Mouse (Mus musculus) CD4-positive, CD25-positive, alpha-beta regulatory T cell, adult 9 weeks (primary cell): ENCODE data around the gene Olfr1344. TPM values are rescaled to one million over a fixed set of nuclear protein-coding genes. Genes with fewer than 3 reads are reported as not detected.

Experiments
- polyA plus RNA-seq: library from polyadenylated mRNA; unstranded; fragments of 100-300 nt; shearing (Covaris generic); gene quantifications from one replicate; pipeline ENCODE4 v1.2.1, GENCODE M21; 2017

Gene Olfr1344
- polyA plus RNA-seq, result not detected

GRCm38 (mm10) chr7:6438388-6438787, at the start of gene Olfr1344:
Gene Olfr1344, plus strand, starts transcription at chr7:6438688.

GRCm38 (mm10) chr7:6397996-6398975, 40.2 kb upstream of the Olfr1344 start, which contains the start of gene Smim17:
Gene Smim17, plus strand, starts transcription at chr7:6398715.

DNA sequence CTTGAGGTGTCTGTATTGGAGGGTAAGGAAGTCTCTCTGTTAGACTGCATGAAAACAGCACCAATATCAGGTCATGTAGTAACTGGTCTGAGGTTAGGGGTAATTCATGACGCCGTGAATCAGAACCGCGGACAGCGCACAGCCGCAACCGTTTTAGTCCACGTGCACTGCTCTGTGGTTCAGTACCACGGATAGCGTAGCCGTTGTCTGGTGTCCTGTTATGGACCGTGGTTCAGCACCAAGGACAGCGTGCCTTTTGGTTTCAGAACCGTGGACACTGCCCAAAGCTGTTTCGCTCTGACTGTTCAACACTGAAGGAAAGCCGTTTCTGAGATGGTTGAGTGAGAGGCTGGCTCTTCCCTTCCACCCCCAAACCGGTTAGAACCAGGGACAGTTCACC, 28.4 kb upstream of the Olfr1344 start, which contains the start of gene Gm20715:
Gene Gm20715, plus strand, starts transcription at position 235 of the 400 bp plus-strand sequence.

GRCm38 (mm10) chr7:6455868-6456267, 17.4 kb downstream of the Olfr1344 start, which contains the start of gene Olfr1336:
Gene Olfr1336, plus strand, starts transcription at chr7:6456168.

DNA sequence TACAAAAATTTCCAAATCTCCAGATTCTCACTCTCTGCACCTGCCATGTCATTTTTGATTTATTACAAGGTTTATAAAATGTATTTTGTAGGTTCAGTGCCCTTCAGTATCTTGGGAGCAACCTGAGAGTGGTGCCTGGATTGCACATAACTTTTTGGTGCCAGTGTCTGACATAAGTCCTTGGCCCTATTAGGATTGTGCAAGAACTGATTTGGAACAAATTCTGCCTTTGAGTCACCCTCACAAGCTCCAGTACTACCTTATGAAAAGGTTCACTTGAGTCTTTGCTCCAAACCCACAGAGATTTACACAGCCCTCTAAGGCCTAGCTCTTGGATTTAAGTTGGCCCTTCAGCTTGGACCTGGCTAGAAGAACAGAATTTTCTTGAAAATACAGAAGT, 28.5 kb downstream of the Olfr1344 start, which contains the start of gene Olfr1346:
Gene Olfr1346, plus strand, starts transcription at position 151 of the 400 bp plus-strand sequence.

GRCm38 (mm10) chr7:6486841-6487240, 48.4 kb downstream of the Olfr1344 start, which contains the start of gene Olfr5:
Gene Olfr5, minus strand, starts transcription at chr7:6486941.

Other genes with a start within 250 kb of the Olfr1344 start
- gene Galp, start 241.6 kb upstream of the Olfr1344 start, polyA plus RNA-seq, result not detected
- not detected for gene Zscan5b, start 216.4 kb upstream of the Olfr1344 start, polyA plus RNA-seq
- not detected for gene Epp13, start 186.0 kb upstream of the Olfr1344 start, polyA plus RNA-seq
- 8.0 TPM for gene Zfp667, start 152.1 kb upstream of the Olfr1344 start, polyA plus RNA-seq
- 1.3 TPM for gene Zfp583, start 107.4 kb upstream of the Olfr1344 start, polyA plus RNA-seq
- 0.65 TPM for gene Gm3854, start 94.9 kb upstream of the Olfr1344 start, polyA plus RNA-seq
- gene Zfp78, start 75.4 kb upstream of the Olfr1344 start, polyA plus RNA-seq, result 4.6 TPM
- gene Zfp28, start 55.4 kb upstream of the Olfr1344 start, polyA plus RNA-seq, result 15.2 TPM
- gene Smim17, start 40.0 kb upstream of the Olfr1344 start, polyA plus RNA-seq, result 0.43 TPM
- gene Gm20715, start 28.4 kb upstream of the Olfr1344 start, polyA plus RNA-seq, result not detected
- 0.05 TPM for gene Olfr1336, start 17.5 kb downstream of the Olfr1344 start, polyA plus RNA-seq
- gene Olfr1346, start 28.4 kb downstream of the Olfr1344 start, polyA plus RNA-seq, result not detected
- not detected for gene Olfr5, start 48.3 kb downstream of the Olfr1344 start, polyA plus RNA-seq
- gene Olfr1347, start 61.1 kb downstream of the Olfr1344 start, polyA plus RNA-seq, result not detected
- gene Olfr1348, start 70.1 kb downstream of the Olfr1344 start, polyA plus RNA-seq, result not detected
- not detected for gene Olfr1349, start 84.3 kb downstream of the Olfr1344 start, polyA plus RNA-seq
- gene Olfr1350, start 126.2 kb downstream of the Olfr1344 start, polyA plus RNA-seq, result not detected